Mouse (Mus musculus) E14TG2a.4 (cell line): Measurements from ENCODE around the gene Nipal4.

Source experiments
- CTCF ChIP-seq: conservative IDR thresholded peaks from 2 replicates; pipeline ENCODE4 v1.5.1; 2014; ENCODE audit warnings: low read length
- NANOG ChIP-seq: IDR thresholded peaks from 2 replicates; pipeline ENCODE4 v1.6.1; 2014; ENCODE audit warnings: borderline replicate concordance, low read length, mixed read lengths

- no peak for TF ChIP-seq CTCF
- TF ChIP-seq NANOG = no peak
These were observed 31.4 kb downstream of the Nipal4 start for GRCm38 (mm10) chr11:46134899-46135298.
